Mouse (Mus musculus): ENCODE results near the gene Rbpj.

Rbpj gene

GRCm38 (mm10) chr5:53465883-53466282, at the start of gene Rbpj:
Gene Rbpj (plus strand): TSS chr5:53466152.
- in situ Hi-C loops (cut with MseI, MboI), result no loop called here

- in situ Hi-C loops (cut with MseI, MboI), result no loop called here
Measured at GRCm38 (mm10) chr5:53420777-53421176, 45.2 kb upstream of the Rbpj start.

- in situ Hi-C loops (cut with MseI, MboI), result no loop called here
Measured at GRCm38 (mm10) chr5:53421291-53421690, 44.7 kb upstream of the Rbpj start.

- in situ Hi-C loops (cut with MseI, MboI), result no loop called here
Measured at GRCm38 (mm10) chr5:53427411-53427810, 38.5 kb upstream of the Rbpj start.

- in situ Hi-C loops (cut with MseI, MboI), result no loop called here
Measured at GRCm38 (mm10) chr5:53429683-53430477, 36.1 kb upstream of the Rbpj start.

GRCm38 (mm10) chr5:53432451-53432850, 33.5 kb upstream of the Rbpj start:
- in situ Hi-C loops (cut with MseI, MboI), result no loop called here

GRCm38 (mm10) chr5:53436905-53437632, 28.9 kb upstream of the Rbpj start:
- in situ Hi-C loops (cut with MseI, MboI), result no loop called here

GRCm38 (mm10) chr5:53437767-53438166, 28.2 kb upstream of the Rbpj start:
- in situ Hi-C loops (cut with MseI, MboI), result no loop called here

GRCm38 (mm10) chr5:53438268-53438667, 27.7 kb upstream of the Rbpj start:
- in situ Hi-C loops (cut with MseI, MboI), result no loop called here

- in situ Hi-C loops (cut with MseI, MboI), result no loop called here
Measured at GRCm38 (mm10) chr5:53439655-53440054, 26.3 kb upstream of the Rbpj start.

- in situ Hi-C loops (cut with MseI, MboI), result no loop called here
Measured at GRCm38 (mm10) chr5:53444030-53444429, 21.9 kb upstream of the Rbpj start.

GRCm38 (mm10) chr5:53450945-53451344, 15.0 kb upstream of the Rbpj start:
- in situ Hi-C loops (cut with MseI, MboI), result no loop called here

GRCm38 (mm10) chr5:53451829-53452228, 14.1 kb upstream of the Rbpj start:
- in situ Hi-C loops (cut with MseI, MboI), result no loop called here

GRCm38 (mm10) chr5:53452920-53453319, 13.0 kb upstream of the Rbpj start:
- in situ Hi-C loops (cut with MseI, MboI), result no loop called here

GRCm38 (mm10) chr5:53454706-53455105, 11.2 kb upstream of the Rbpj start:
- in situ Hi-C loops (cut with MseI, MboI), result no loop called here

GRCm38 (mm10) chr5:53455459-53455858, 10.5 kb upstream of the Rbpj start:
- in situ Hi-C loops (cut with MseI, MboI), result no loop called here

- in situ Hi-C loops (cut with MseI, MboI), result no loop called here
Measured at GRCm38 (mm10) chr5:53460196-53460595, 5.8 kb upstream of the Rbpj start.

- in situ Hi-C loops (cut with MseI, MboI), result no loop called here
Measured at GRCm38 (mm10) chr5:53463098-53464018, 2.6 kb upstream of the Rbpj start.

- in situ Hi-C loops (cut with MseI, MboI), result no loop called here
Measured at GRCm38 (mm10) chr5:53466422-53467333, 726 bp downstream of the Rbpj start.

- in situ Hi-C loops (cut with MseI, MboI), result no loop called here
Measured at GRCm38 (mm10) chr5:53467602-53468001, 1.6 kb downstream of the Rbpj start.

GRCm38 (mm10) chr5:53468366-53468765, 2.4 kb downstream of the Rbpj start:
- in situ Hi-C loops (cut with MseI, MboI), result no loop called here
